15 mouse cellular contexts compared by ENCODE assay signal in genomic region chr2:105330024-105330423, GRCm38 (mm10).
DNase-seq lines count a peak whose midpoint lies in the region; ATAC-seq and TF ChIP-seq lines count a peak whose summit lies in the region.
"Had no signal": no experiment of that assay in that cellular context is flagged by ENCODE, and none has a peak within 500 bp of the region (broad histone marks: within the 10 kb centered on the region; RNA-seq: fewer than 3 reads in every experiment).

No protein-coding gene starts in this region.

- ATAC-seq in megakaryocyte-erythroid progenitor cell, adult 5-6 weeks (replicated peaks; ENCODE audit: low FRiP score, low TSS enrichment, poor library complexity, severe bottlenecking) = no peak
- ATAC-seq: CD4-positive, CD25-positive, alpha-beta regulatory T cell, adult 4 months; intestine, embryonic 15.5 days; lung, postnatal 0 days had no signal

- intact Hi-C loops in heart, postnatal 25 days (cut with DNase I) = loop anchor here (10.0 kb wide), 1 partner anchor 755 kb away; no protein-coding TSS in a partner anchor

- TF ChIP-seq POLR2A in brain, embryonic 14.5 days (IDR thresholded peaks at IDR 0.05; ENCODE audit: borderline replicate concordance, extremely low read depth, insufficient read depth, insufficient read length, poor library complexity, severe bottlenecking) = no peak

- DNase-seq in heart, postnatal 4 days = peak; percentile 12
- no peak for DNase-seq in heart, postnatal 25 days (ENCODE audit: low spot score)
- peak; percentile 76 for DNase-seq in brain, embryonic 14.5 days (ENCODE audit: low read depth)
- peak; percentile 84 for DNase-seq in cerebellum, adult 11 months
- DNase-seq in cerebellum, postnatal 25 days = peak; percentile 90 to 92
- no peak for DNase-seq in adipocyte (ENCODE audit: low spot score)
- no peak for DNase-seq in adrenal gland, adult 18-20 months (ENCODE audit: low spot score in 2 of 2)
- DNase-seq: adrenal gland, postnatal 10 days; gastrocnemius, postnatal 10 days; spleen, adult 18-20 months; thymus, postnatal 25 days had no signal

- TF ChIP-seq CTCF in brain, embryonic 14.5 days (IDR thresholded peaks at IDR 0.05; ENCODE audit: borderline replicate concordance, extremely low read depth, insufficient read depth, insufficient read length) = no peak

Comparison
In these comparisons a context has a peak if more than half of its experiments do, and no peak if none do; other contexts are left out.
1. DNase-seq: peak in heart, postnatal 4 days (single experiment), brain, embryonic 14.5 days (single experiment), cerebellum, adult 11 months (single experiment) and cerebellum, postnatal 25 days (2 of 2); none in heart, postnatal 25 days (single experiment), adipocyte (single experiment) and adrenal gland, adult 18-20 months (0 of 2).